Mouse (Mus musculus): ENCODE measurements around the gene Polr2e.
A peak's percentile ranks its signal among the peaks of the same experiment; 100 is the strongest.

GRCm38 (mm10) chr10:80019471-80020131, 20.0 kb downstream of the Polr2e start:
- TF ChIP-seq CTCF (IDR thresholded peaks at IDR 0.05; ENCODE audit: low read depth) (0 out of 2 replicates have a peak, but pooled peaks have one; percentile 7), EP300 (IDR thresholded peaks at IDR 0.05; ENCODE audit: low read depth) (no peak)

All from liver, postnatal 0 days (tissue).